Mouse (Mus musculus) CD4-positive naive resting alpha-beta T cell, adult 57 days (primary cell): ENCODE data around the gene Naa25. TPM values are rescaled to one million over a fixed set of nuclear protein-coding genes. Genes with fewer than 3 reads are reported as not detected.

ENCODE experiments used
- total RNA-seq: library from RNA; stranded (reverse); gene quantifications from one replicate; pipeline ENCODE4 v1.2.4, GENCODE M21; 2023

Naa25 gene
- 42.7 TPM for total RNA-seq

GRCm38 (mm10) chr5:121397187-121398145 lies at the start of gene Naa25:
Gene Naa25, plus strand, starts transcription at chr5:121397936.

GRCm38 (mm10) chr5:121385461-121386119 lies 12.1 kb upstream of the Naa25 start, which contains the start of gene Trafd1:
Gene Trafd1, minus strand, starts transcription at chr5:121385632.

GRCm38 (mm10) chr5:121451644-121452025 lies 53.9 kb downstream of the Naa25 start, which contains the start of gene Tmem116:
Gene Tmem116, plus strand, starts transcription at chr5:121451893.

GRCm38 (mm10) chr5:121452026-121452869 lies 54.5 kb downstream of the Naa25 start, which contains the start of gene Erp29:
Gene Erp29, minus strand, starts transcription at chr5:121452506.

Other genes starting within 250 kb of the Naa25 start
- gene Ptpn11, start 206.5 kb upstream of the Naa25 start, total RNA-seq: 34.2 TPM
- gene Rpl6, start 193.5 kb upstream of the Naa25 start, total RNA-seq: 2,175 TPM
- 68.8 TPM for gene Hectd4, start 177.7 kb upstream of the Naa25 start, total RNA-seq
- gene Trafd1, start 12.3 kb upstream of the Naa25 start, total RNA-seq: 39.3 TPM
- gene Tmem116, start 54.0 kb downstream of the Naa25 start, total RNA-seq: 0.92 TPM
- gene Erp29, start 54.6 kb downstream of the Naa25 start, total RNA-seq: 69.0 TPM
- gene Adam1b, start 105.5 kb downstream of the Naa25 start, total RNA-seq: not detected
- 10.7 TPM for gene Adam1a, start 147.5 kb downstream of the Naa25 start, total RNA-seq
- not detected for gene Gm42878, start 147.5 kb downstream of the Naa25 start, total RNA-seq
- gene Mapkapk5, start 148.0 kb downstream of the Naa25 start, total RNA-seq: 92.0 TPM
- gene Aldh2, start 195.9 kb downstream of the Naa25 start, total RNA-seq: 126 TPM
- gene Acad12, start 221.0 kb downstream of the Naa25 start, total RNA-seq: 10.3 TPM